Mouse (Mus musculus) forebrain, embryonic 10.5 days (tissue): ENCODE measurements at regions not wholly inside any gene's neighbourhood (a gene's known extent, or its start where the extent isn't known, plus 50 kb on each side); places are given as distances from the start of the nearest gene placed in this dataset. TPM values are rescaled to one million over a fixed set of nuclear protein-coding genes. Genes with fewer than 3 reads are reported as not detected.

Experiments used
- DNase-seq: peaks from one replicate; pipeline ENCODE4 v3.0.0-alpha.2; 2017; ENCODE audit warnings: low spot score; ENCODE audit errors: extremely low spot score
- H3K27ac ChIP-seq: fragments of 300-500 bp; sonication (generic); 2 replicates; pipeline ENCODE4 v1.5.1; 2016; ENCODE audit warnings: mild to moderate bottlenecking
- H3K27me3 ChIP-seq: fragments of 300-500 bp; sonication (generic); 2 replicates; pipeline ENCODE4 v1.6.1; 2016; ENCODE audit warnings: mild to moderate bottlenecking; ENCODE audit not compliant: poor library complexity, severe bottlenecking
- H3K36me3 ChIP-seq: fragments of 300-500 bp; sonication (generic); replicated peaks from 2 replicates; pipeline ENCODE4 v1.6.1; 2016; ENCODE audit warnings: mild to moderate bottlenecking, moderate library complexity
- H3K4me1 ChIP-seq: fragments of 300-500 bp; sonication (generic); 2 replicates; pipeline ENCODE4 v1.6.1; 2016
- H3K4me3 ChIP-seq: fragments of 300-500 bp; sonication (generic); 2 replicates; pipeline ENCODE4 v1.5.1; 2016; ENCODE audit warnings: mild to moderate bottlenecking, moderate library complexity
- H3K9me3 ChIP-seq: fragments of 300-500 bp; sonication (generic); 2 replicates; pipeline ENCODE4 v1.6.1; 2016; ENCODE audit warnings: mild to moderate bottlenecking, moderate library complexity
- WGBS: fragments of 180-500 bp; shearing (Covaris S2); methylation state at CpG from one replicate; pipeline ENCODE4 v1.1.7; 2016; 5-methylcytosine and 5-hydroxymethylcytosine counted together
- microRNA-seq: library from miRNA; unstranded; fragments of <30 nt; microRNA quantifications from one replicate; pipeline ENCODE4, GENCODE M21; 2017

DNA sequence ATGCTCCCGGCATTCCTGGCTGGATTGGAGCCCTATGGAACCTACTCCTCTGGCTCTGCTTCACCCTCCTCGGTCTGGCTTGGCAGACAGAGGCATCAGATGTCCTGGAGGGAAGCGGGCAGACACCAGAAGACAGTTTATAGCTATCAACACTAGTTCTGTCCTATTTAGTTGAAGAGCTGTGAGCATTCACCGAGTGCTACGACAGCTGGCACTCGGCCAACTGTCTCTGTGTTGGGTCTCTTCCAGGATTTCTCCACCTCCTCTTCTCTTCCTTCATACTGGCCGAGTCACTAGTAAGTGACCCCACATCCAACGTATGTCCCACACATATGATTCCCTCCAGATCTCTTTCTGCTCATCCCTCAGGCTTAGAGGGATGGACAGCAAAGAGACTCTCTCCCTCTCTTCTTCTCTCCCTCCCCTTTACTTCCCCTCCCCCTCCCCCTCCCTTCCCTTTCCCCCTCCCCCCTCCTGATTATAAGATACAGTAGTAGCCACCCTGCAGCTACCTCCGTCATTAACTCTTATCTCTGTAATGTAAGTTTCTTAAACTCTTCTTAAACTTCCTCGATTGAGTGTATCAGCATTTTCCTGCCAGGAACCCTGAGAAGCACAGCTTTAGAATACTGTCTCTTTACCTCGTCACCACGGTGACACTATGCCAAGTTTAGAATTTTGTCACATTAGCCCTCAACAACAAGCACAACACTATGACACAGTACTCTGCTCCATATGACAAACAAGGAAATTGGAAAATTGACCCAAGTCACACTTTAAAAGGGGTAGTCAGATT, 68.1 kb upstream of the Dab2 start:
- H3K4me3 ChIP-seq, result no peak overlapping the region
- H3K27me3 ChIP-seq, result no peaks in the 10 kb centered on the region
- H3K9me3 ChIP-seq, result no peaks in the 10 kb centered on the region
- H3K36me3 ChIP-seq, result no peaks in the 10 kb centered on the region
- no peaks in the 10 kb centered on the region for H3K4me1 ChIP-seq
- no peak for DNase-seq
- H3K27ac ChIP-seq, result no peak overlapping the region
- WGBS, result 88% methylated on average over 12 of the region's 12 CpGs

GRCm38 (mm10) chr15:6233621-6234020, 66.0 kb upstream of the Dab2 start:
- no peak for DNase-seq
- Histone ChIP-seq H3K36me3 (no peaks in the 10 kb centered on the region), H3K27me3 (no peaks in the 10 kb centered on the region), H3K27ac (no peak overlapping the region), H3K4me3 (no peak overlapping the region), H3K4me1 (no peaks in the 10 kb centered on the region), H3K9me3 (no peaks in the 10 kb centered on the region)
- 83% methylated on average over 3 of the region's 3 CpGs for WGBS

DNA sequence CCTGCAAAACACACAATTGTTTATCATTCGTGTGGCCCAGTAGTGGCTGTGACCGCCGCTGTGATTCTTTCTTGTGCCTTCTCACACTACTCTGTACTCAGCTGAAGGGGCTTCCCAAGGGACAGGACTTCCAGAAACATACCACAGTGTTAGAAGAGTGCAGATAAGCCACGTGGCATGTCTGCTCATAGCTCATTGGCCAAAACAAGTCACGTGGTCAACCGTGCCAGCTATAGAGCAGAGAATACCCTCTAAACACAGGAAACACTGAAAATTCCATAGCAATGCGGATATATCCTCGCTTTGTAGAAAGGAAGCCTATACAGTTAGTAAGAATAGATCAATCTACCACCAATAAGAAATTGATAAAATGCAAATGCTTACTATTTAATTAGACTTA, 63.0 kb upstream of the Dab2 start:
- Histone ChIP-seq H3K9me3 (no peaks in the 10 kb centered on the region), H3K36me3 (no peaks in the 10 kb centered on the region), H3K27me3 (no peaks in the 10 kb centered on the region), H3K27ac (no peak overlapping the region), H3K4me1 (no peaks in the 10 kb centered on the region), H3K4me3 (no peak overlapping the region)
- 90% methylated on average over 8 of the region's 8 CpGs for WGBS
- DNase-seq, result no peak

- Histone ChIP-seq H3K27me3 (no peaks in the 10 kb centered on the region), H3K27ac (no peak overlapping the region), H3K9me3 (no peaks in the 10 kb centered on the region), H3K36me3 (no peaks in the 10 kb centered on the region), H3K4me1 (no peaks in the 10 kb centered on the region), H3K4me3 (no peak overlapping the region)
- no peak for DNase-seq
- 75% methylated on average over 8 of the region's 8 CpGs for WGBS
Observed at GRCm38 (mm10) chr15:6237726-6238125, 61.9 kb upstream of the Dab2 start.

DNA sequence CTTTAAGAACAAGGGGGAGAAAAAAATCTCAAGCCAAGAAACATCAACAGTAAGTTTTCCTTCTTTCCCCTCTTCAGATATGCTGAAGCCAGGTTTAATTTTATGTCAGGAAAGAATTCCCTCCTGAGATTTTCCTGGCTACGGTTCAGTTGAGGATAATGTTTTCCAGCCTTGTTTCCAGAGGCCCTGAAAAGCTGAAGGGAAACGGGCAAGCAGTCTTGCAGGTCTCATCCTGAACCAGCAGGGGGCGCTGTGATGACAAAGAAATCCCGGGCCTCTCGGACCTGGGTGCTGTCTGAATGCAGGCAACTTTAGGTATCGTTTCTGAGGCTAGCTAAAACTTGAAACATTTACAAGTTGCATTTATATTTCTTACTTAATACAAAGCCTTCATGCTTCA, 61.5 kb upstream of the Dab2 start:
- no peak overlapping the region for H3K4me3 ChIP-seq
- H3K27ac ChIP-seq, result no peak overlapping the region
- no peaks in the 10 kb centered on the region for H3K27me3 ChIP-seq
- no peaks in the 10 kb centered on the region for H3K9me3 ChIP-seq
- H3K4me1 ChIP-seq, result no peaks in the 10 kb centered on the region
- WGBS, result 8% methylated on average over 6 of the region's 6 CpGs
- H3K36me3 ChIP-seq, result no peaks in the 10 kb centered on the region
- DNase-seq, result peak; percentile 80

- Histone ChIP-seq H3K4me3 (no peak overlapping the region), H3K36me3 (no peaks in the 10 kb centered on the region), H3K27ac (no peak overlapping the region), H3K27me3 (no peaks in the 10 kb centered on the region), H3K4me1 (no peaks in the 10 kb centered on the region), H3K9me3 (no peaks in the 10 kb centered on the region)
- DNase-seq, result no peak
- WGBS, result 89% methylated on average over 3 of the region's 3 CpGs
Observed at GRCm38 (mm10) chr15:6238755-6239154, 60.8 kb upstream of the Dab2 start.

GRCm38 (mm10) chr15:6242132-6242531, 57.5 kb upstream of the Dab2 start:
- no peaks in the 10 kb centered on the region for H3K9me3 ChIP-seq
- WGBS, result 86% methylated on average over 4 of the region's 4 CpGs
- no peak overlapping the region for H3K27ac ChIP-seq
- DNase-seq, result no peak
- peaks cover 4% of the 10 kb centered on the region for H3K4me1 ChIP-seq
- no peaks in the 10 kb centered on the region for H3K36me3 ChIP-seq
- H3K27me3 ChIP-seq, result no peaks in the 10 kb centered on the region
- no peak overlapping the region for H3K4me3 ChIP-seq

- DNase-seq, result no peak
- no peaks in the 10 kb centered on the region for H3K27me3 ChIP-seq
- peaks cover 4% of the 10 kb centered on the region for H3K4me1 ChIP-seq
- no peaks in the 10 kb centered on the region for H3K36me3 ChIP-seq
- H3K27ac ChIP-seq, result no peak overlapping the region
- H3K9me3 ChIP-seq, result no peaks in the 10 kb centered on the region
- 20% methylated on average over 7 of the region's 7 CpGs for WGBS
- H3K4me3 ChIP-seq, result no peak overlapping the region
Observed at GRCm38 (mm10) chr15:6244401-6244800, 55.2 kb upstream of the Dab2 start.

DNA sequence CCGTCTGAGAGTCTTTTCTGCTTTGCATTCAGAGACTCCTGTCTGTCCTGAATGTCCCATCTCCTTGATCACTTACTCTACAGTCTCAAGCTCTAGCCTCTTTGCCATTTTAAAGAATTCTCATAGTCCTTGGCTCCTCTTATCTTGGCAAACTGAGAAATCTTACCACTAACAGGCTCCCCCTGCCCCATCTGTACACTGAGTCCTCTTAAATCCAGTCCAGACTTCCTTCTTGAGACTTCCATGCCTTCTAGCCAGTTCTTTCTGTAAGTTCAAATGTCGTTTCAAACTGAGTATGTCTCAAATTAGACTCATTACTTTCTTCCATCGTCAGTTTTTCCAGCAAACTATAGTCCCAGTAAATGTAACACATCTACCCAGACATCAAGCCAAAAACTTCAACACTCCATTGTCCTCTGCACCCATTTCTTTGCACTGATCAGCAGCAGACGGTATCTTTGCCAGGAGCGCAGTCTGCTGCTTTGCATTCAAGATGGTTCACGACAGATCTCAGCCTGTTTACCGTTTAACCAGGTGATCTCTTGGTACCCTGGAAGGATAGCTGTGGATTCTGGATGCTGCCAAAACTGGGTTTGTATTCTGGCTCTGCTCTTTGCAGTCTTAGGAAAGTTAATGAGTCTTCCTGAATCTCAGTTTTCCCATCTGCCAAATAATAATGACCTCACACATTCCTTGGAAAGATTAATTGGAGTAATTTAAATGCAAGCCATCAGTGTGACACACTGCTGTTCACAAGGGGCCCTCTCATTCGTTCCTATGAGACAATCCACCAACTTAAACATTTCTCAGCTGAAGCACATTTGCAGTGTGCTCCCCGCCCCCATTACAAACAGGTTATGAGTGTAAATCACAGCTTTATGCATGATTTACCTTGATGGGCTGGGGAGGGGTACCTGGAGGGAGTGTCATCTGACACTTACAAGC, 53.4 kb upstream of the Dab2 start:
- Histone ChIP-seq H3K27me3 (no peaks in the 10 kb centered on the region), H3K36me3 (no peaks in the 10 kb centered on the region), H3K4me1 (peaks cover 4% of the 10 kb centered on the region), H3K27ac (no peak overlapping the region), H3K9me3 (no peaks in the 10 kb centered on the region), H3K4me3 (no peak overlapping the region)
- 80% methylated on average over 9 of the region's 9 CpGs for WGBS
- no peak for DNase-seq

GRCm38 (mm10) chr15:6248470-6248869, 51.1 kb upstream of the Dab2 start:
- Histone ChIP-seq H3K27ac (no peak overlapping the region), H3K4me3 (no peak overlapping the region), H3K4me1 (peaks cover 4% of the 10 kb centered on the region), H3K9me3 (no peaks in the 10 kb centered on the region), H3K27me3 (no peaks in the 10 kb centered on the region), H3K36me3 (no peaks in the 10 kb centered on the region)
- no peak for DNase-seq
- WGBS, result 91% methylated on average over 4 of the region's 4 CpGs

Small RNA genes lying in the stretch of these regions (microRNA-seq; reads per million reads assigned to microRNA genes)
- not detected for gene Gm27760
